Mouse (Mus musculus): ENCODE results near the gene Nedd4.

Nedd4 gene

DNA sequence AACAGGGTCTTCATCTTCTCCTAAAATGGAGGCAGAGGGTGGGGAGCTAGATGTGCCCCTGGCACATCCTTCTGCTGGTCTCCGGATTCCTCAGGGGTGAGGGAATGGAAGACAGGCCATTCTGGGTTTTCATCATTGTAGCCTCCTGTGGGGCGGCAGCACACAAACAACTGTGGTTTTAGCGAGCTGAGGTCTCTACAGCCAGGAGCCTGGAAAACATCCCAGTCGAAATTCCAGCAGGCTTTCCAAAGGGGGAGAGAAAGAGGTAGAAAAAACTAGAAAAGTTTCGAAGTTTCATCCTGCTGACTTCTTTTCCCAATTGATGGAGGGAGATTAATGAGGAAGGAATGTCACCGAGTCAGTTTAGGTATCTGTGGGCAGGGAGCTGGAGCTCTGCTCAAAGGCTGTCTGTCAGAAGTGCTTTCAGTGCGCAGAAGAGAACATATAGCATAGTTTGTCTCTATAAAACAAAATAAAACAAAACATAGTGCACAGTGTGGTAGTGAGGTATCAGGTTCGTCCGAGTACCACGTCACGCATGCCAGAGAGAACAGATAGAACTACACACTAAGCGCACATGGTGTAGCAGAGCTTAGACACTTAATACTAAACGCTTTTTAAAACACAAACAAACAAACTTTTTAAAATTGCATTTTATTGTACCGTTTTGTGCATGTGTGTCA is 128.5 kb downstream of the Nedd4 start:
- no peak for DNase-seq (ENCODE audit: extremely low read depth, low read depth)

DNA sequence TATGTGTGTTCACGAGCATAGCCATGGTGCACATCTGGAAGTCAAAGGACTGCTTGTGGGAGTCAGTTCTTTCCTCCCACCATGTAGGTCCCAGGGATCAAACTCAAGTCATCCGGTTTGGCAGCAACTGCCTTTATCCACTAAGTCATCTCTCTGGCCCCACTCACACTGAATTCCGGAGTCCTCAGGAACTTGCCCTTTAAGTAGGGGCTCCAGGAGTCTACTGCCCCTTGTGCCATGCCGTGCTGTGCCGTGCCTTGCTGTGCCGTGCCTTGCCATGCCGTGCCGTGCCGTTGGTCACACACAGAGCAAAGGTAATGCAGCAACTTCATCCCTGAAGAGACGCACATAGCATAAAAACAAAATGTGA is 129.1 kb downstream of the Nedd4 start:
- DNase-seq (ENCODE audit: extremely low read depth, low read depth), result no peak

- peak; percentile 91 for DNase-seq (ENCODE audit: extremely low read depth, low read depth)
Measured at GRCm38 (mm10) chr9:72791681-72792080, 129.5 kb downstream of the Nedd4 start.

DNA sequence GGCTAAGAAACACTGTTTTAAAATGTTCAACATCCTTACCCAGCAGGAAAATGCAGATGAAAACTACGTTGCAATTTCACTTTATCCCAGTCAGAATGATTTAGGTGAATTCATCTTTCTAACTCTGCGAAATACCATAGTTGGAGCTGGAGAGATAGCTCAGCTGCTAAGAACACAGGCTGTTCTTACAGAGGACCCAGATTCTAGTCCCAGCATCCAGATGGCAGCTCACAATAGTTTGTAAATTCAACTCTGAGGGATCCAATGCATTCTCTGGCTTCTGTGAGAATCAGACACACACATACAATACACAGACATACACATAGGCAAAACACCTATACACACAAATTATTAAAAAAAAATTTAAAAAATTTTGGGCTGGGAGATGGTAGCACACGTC is 133.1 kb downstream of the Nedd4 start:
- DNase-seq (ENCODE audit: extremely low read depth, low read depth), result no peak

GRCm38 (mm10) chr9:72797136-72797621 is 135.0 kb downstream of the Nedd4 start:
- no peak for DNase-seq (ENCODE audit: extremely low read depth, low read depth)
